Mouse (Mus musculus): ENCODE measurements around the gene Uck2.

The Uck2 gene

GRCm38 (mm10) chr1:167253579-167253978, 31.5 kb downstream of the Uck2 start:
- WGBS, result 94% methylated on average over 12 of the region's 12 CpGs

GRCm38 (mm10) chr1:167249881-167250280, 35.2 kb downstream of the Uck2 start:
- 96% methylated on average over 8 of the region's 8 CpGs for WGBS

DNA sequence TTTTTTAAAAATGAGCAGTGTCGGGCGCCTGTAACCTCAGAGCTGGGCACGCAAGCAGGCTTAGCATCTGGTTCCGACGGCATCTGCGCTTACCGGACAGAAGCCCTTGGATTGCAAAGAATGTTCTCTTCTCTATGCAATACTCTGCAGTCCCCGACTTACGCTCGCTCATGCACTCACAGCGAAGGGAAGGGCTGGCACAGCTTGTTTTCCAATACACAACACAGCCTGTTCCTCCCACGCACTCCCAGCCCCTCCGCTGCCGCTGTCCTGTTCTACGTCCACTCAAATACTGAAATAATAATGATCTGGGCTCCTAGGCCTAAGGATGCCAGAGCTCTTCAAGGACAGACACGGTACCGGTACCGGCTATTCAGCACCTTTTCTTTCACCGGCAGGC, 35.9 kb downstream of the Uck2 start:
- WGBS, result 66% methylated on average over 19 of the region's 19 CpGs

- WGBS, result 63% methylated on average over 9 of the region's 9 CpGs
Observed at GRCm38 (mm10) chr1:167247886-167248285, 37.2 kb downstream of the Uck2 start.

GRCm38 (mm10) chr1:167246976-167247375, 38.1 kb downstream of the Uck2 start:
- 30% methylated on average over 8 of the region's 8 CpGs for WGBS

DNA sequence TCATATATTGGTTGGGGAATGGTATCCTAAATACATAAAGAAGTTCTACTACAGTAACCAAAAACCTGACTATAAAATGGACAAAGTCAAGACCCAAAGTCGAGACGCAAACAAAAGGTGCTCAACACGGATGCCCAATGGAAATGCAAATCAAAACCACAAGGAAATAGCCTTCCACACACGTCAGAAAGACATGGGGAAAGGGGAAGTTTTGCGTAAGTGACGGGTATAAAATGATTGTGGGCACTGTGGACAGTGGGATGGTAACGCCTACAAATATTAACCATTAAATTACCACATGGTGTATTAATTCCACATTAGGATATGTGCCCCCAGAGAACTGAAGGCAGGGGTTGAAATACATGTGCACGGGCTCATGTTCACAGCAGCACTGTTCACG, 38.8 kb downstream of the Uck2 start:
- 90% methylated on average over 9 of the region's 9 CpGs for WGBS

GRCm38 (mm10) chr1:167245180-167245641, 39.9 kb downstream of the Uck2 start:
- WGBS, result 68% methylated on average over 9 of the region's 9 CpGs

- 46% methylated on average over 7 of the region's 7 CpGs for WGBS
Observed at GRCm38 (mm10) chr1:167242191-167242681, 42.9 kb downstream of the Uck2 start.

DNA sequence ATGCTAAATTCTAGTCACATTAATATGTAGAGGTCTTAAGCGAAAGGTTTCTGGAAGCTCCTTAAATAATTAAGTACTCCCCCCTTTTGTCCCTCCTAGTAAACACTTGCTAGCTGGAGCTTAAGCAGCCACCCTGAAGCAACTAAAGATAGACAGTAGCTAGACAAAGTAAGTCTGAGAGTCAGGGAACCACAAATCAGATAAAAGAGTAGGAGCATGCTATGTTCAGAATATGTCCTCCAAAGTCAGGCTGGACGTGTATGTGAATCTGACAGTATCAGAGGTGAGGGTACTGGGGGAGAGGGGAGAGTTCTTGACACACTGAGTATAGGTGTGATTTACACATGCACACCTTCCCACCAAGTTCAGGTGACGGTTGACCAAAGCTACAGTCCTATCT, 43.6 kb downstream of the Uck2 start:
- WGBS, result 84% methylated on average over 3 of the region's 3 CpGs

DNA sequence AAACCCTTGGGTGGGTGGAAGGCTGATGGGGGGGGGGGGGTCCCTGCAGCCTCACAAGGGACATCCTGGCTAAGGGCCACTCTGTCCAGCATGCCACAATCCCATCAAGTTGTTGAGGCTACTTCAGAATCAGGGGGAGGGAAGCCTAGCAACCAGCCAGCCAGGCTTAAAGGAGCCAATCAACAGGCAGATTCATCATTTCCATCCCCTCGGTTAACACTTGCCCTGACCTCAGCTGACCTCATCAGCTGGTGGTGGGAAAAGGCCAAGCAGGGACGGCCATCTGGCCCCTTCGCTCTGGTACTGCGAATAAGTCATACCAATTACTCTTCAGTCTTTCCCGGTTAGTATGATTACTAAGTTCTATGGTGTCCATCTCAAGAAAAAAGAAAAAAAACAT, 44.8 kb downstream of the Uck2 start:
- 50% methylated on average over 5 of the region's 5 CpGs for WGBS

- WGBS, result 27% methylated on average over 12 of the region's 12 CpGs
Observed at GRCm38 (mm10) chr1:167239916-167240315, 45.2 kb downstream of the Uck2 start.

DNA sequence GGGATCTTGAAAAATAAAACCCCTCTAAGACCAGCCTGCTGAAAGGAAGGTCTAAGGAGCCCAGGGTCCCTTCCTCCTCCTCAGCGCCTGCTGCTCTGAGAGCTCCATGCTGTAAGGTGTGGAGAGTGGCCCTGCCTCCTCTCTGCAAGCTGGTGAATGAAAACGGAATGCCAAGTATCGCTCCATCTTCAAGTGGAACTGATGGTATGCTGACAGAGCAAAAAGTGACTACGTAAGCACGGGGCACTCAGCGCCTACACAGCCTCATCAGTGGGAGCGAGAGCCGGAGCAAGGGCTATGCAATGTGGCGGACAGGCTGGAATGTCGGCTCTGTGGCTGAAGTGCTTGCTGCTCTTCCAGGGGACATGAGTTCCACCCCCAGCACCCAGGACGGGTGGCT, 47.3 kb downstream of the Uck2 start:
- WGBS, result 63% methylated on average over 11 of the region's 11 CpGs

GRCm38 (mm10) chr1:167236790-167237189, 48.3 kb downstream of the Uck2 start:
- 82% methylated on average over 8 of the region's 8 CpGs for WGBS

- WGBS, result 92% methylated on average over 10 of the region's 10 CpGs
Observed at GRCm38 (mm10) chr1:167234344-167234743, 50.8 kb downstream of the Uck2 start.

DNA sequence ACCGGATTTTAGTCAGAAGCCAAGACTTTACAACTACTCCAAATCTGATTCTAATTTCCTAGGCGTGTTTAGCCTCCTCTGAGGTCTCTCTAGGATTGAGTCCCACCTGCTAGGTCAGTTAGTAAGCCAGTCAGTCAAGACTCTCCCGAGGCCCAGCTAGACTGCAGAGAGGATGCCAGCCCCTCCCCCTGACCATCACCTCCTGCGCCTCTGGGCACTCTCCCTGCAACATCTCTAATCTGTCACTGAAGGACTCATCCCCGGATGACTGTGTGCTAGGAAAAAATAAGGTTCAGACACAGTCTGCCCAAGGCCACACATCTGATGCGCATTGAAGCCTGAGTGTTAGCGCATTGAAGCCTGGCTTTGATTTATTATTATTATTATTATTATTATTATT, 52.2 kb downstream of the Uck2 start:
- 90% methylated on average over 7 of the region's 7 CpGs for WGBS

- WGBS, result 62% methylated on average over 17 of the region's 17 CpGs
Observed at GRCm38 (mm10) chr1:167231612-167232283, 53.4 kb downstream of the Uck2 start.

DNA sequence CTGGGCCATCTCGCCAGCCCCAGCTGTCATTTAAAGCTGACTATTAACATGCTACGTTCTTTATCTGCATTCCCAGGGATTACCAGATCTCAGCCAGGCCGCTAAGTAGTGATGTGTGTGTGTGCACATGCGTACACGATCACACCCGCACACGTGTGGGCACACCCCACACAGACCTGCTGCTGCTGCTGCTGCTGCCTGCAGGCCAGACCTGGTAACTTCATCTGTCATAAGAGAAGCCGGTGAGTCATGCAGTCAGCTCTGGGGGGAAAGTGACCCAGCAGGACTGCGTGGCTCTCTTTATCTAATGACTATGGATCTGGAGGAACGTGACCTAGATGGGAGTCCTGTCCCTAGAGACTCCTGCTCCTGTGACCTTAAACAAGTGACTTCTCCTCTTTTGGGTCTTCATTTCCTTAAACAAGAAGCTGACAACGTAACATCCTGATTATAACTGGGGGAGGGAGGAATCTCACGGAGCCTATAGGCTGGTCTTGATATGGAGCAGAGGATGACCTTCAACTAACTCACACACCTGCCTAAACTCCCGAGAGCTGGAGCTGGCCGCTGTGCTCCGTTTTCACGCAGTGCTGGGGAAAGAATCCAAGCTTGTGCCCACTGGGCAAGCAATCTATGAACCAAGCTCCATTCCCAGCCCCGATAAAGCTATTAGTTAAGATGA, 54.0 kb downstream of the Uck2 start:
- 67% methylated on average over 17 of the region's 17 CpGs for WGBS

DNA sequence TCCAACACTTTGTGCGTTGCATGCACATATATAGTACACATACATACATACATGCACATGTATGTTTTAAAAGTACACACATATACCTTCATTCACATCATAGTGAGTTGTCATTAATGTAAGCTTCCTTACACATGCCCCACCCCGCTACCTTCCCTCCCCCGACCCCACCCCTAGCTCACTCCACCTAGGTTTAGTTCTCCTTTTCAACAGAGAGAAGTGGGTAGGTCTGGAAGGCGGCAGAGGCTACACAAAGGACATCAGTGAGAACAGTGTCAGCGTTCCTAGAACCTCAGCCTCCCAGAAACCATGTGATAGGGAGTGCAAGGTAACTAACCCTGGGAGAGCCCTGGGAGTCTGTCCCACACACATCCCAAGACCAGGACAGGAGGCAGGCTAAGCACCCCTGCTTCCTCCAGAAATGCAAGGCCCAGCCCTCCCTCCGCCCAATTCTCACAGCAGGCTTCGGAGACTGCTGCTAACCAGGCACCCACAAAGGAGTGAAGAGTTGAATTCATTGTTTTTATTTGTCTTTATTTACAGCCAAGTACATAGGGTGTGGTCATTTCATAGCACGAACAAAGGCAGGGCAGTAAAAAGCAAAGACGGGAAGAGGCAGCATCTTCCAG, 62.6 kb downstream of the Uck2 start:
- WGBS, result 86% methylated on average over 9 of the region's 9 CpGs

DNA sequence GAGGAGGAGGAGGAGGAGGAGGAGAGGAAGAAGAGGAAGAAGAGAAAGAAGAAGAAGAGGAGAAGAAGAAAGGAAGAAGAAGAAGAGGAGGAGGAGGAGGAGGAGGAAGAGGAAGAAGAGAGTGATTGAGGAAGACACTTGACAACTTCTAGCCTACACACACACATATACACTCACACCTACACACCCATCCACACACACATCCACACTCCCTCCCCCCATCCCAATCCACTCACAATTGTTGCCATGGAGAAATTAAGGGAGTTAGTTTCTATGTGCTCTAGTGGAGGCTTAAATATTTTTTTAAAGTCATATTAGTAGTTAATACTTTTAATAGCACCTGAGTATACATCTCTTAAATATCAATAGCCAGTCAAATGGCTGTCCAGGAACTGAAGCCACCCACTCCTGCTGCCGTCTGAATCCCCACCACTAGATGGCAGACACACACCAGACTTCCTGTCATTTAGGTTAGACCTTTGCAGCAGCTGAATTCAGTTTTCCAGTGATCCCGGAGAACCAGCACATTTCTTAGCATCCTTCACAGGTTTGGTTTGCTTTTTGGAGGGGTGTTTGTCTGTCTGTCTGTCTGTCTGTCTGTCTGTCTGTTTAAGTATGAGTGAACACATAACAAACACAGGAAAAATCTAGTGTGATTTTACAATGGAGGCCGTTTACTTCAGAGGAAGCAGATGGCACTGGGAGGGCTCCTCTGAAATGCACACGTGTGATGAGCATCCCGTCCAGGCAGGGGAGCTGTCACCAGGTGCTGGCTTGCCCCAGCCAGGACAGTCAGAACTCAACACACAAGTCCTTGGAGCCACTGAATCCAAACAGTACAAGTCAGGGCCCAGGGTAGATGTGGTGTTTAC, 64.6 kb downstream of the Uck2 start:
- WGBS, result 3% methylated on average over 5 of the region's 5 CpGs

DNA sequence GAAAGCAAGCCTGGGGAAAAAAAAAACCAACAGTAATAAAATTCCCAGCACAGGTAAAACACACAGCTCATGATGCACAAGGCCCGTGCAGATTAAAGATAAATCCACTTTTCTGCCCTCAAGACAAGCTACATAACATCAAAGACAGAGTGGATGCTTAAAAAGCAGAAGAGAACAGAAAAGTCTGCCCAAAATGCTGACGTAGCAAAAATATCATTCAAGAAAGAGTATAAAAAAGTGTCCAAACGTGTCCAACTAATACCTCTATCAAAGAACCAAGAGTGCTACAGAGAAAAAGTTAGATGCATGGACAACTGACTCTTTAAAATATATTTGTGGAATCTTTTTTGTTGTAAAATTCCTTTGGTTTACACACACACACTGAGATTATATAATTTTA, 69.7 kb downstream of the Uck2 start:
- WGBS, result 85% methylated on average over 3 of the region's 3 CpGs

GRCm38 (mm10) chr1:167212710-167213109, 72.4 kb downstream of the Uck2 start:
- 92% methylated on average over 1 of the region's 1 CpGs for WGBS
